Mouse (Mus musculus): Measurements from ENCODE around the gene Mettl4. TPM values are rescaled to one million over a fixed set of nuclear protein-coding genes. Genes with fewer than 3 reads are reported as not detected.

Gene Mettl4
- 52.3 TPM for polyA plus RNA-seq (2014; fragmentation: Illumina TruSeq; extraction: RNeasy Lipid Tissue Mini Kit (QIAGEN cat#74804))

DNA sequence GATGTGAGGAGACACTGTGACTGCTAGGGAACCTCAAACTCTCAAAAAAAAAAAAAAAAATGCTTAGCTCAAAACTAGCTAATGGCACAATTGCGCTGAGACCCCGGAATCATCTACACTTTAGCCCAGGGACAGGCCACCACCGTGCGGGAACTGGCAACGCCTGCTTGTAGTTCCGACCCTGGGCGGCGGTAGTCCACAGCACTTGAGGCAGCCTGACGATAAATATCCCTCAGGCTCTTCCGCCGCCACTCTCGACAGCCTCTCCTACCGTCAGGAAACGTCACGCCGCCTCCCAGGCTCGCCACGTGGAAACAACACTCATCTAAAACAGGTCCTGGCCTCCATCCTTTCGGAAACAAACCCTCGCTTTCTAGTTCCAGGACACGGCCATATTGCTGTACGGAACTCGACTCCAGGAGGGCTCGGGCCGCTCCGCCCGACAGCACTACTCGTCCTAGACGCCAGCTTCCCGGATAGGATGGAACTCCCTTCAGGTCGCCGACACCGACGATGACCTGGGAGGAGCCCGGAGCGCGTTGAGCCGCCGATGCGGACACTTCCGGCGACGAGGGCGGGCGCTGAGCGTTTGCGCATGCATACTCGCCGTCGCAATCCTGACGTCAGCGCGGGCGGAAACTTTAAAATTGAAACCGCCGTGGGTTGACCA lies at the start of gene Mettl4:
TSS of gene Mettl4 (minus strand) at position 554 of the 670 bp plus-strand sequence.

